Mouse (Mus musculus): ENCODE data around the gene Cpt1b. TPM values are rescaled to one million over a fixed set of nuclear protein-coding genes. Genes with fewer than 3 reads are reported as not detected.

The Cpt1b gene
- polyA plus RNA-seq, 1 experiment from 2014 or later, result 0.97 TPM

- no peaks in the 10 kb centered on the region for H3K9me3 ChIP-seq (ENCODE audit: control insufficient read depth, low read length)
- no peak overlapping the region for H3K9ac ChIP-seq (replicated peaks; ENCODE audit: low read length)
- H3K27ac ChIP-seq (replicated peaks; ENCODE audit: low read depth, low read length), result no peak overlapping the region
- no peaks in the 10 kb centered on the region for H3K27me3 ChIP-seq (ENCODE audit: control insufficient read depth, insufficient read depth, low read length)
- no peaks in the 10 kb centered on the region for H3K4me1 ChIP-seq (ENCODE audit: control insufficient read depth, insufficient read depth, low read length)
- 54% methylated on average over 12 of the region's 12 CpGs for WGBS
- ATAC-seq (ENCODE audit: low FRiP score, low TSS enrichment) (no peak), DNase-seq (no peak)
- no peaks in the 10 kb centered on the region for H3K36me3 ChIP-seq (ENCODE audit: control insufficient read depth, insufficient read depth, low read length)
- H3K4me2 ChIP-seq (ENCODE audit: low read length), result no peak overlapping the region
- H3K4me3 ChIP-seq (replicated peaks; ENCODE audit: low read depth, low read length), result no peak overlapping the region
Observed at GRCm38 (mm10) chr15:89387127-89387526, 38.5 kb downstream of the Cpt1b start.

GRCm38 (mm10) chr15:89384617-89385016 is 41.0 kb downstream of the Cpt1b start, which contains the start of gene Klhdc7b:
Klhdc7b (plus strand) TSS chr15:89384917.
- Histone ChIP-seq H3K9me3 (ENCODE audit: control insufficient read depth, low read length) (no peaks in the 10 kb centered on the region), H3K9ac (replicated peaks; ENCODE audit: low read length) (no peak within 1 kb of the TSS), H3K36me3 (ENCODE audit: control insufficient read depth, insufficient read depth, low read length) (no peaks in the 10 kb centered on the region), H3K4me3 (replicated peaks; ENCODE audit: low read depth, low read length) (no peak within 1 kb of the TSS), H3K27ac (replicated peaks; ENCODE audit: low read depth, low read length) (no peak within 1 kb of the TSS), H3K27me3 (ENCODE audit: control insufficient read depth, insufficient read depth, low read length) (peaks cover 5% of the 10 kb centered on the region), H3K4me2 (ENCODE audit: low read length) (no peak within 1 kb of the TSS), H3K4me1 (ENCODE audit: control insufficient read depth, insufficient read depth, low read length) (no peaks in the 10 kb centered on the region)
- ATAC-seq (ENCODE audit: low FRiP score, low TSS enrichment), result no peak
- DNase-seq, result no peak
- 85% methylated on average over 7 of the region's 7 CpGs for WGBS

GRCm38 (mm10) chr15:89379429-89379828 is 46.2 kb downstream of the Cpt1b start:
- Histone ChIP-seq H3K9ac (replicated peaks; ENCODE audit: low read length) (peak overlapping the region; percentile 48; the same call in 1 of the 2 replicates), H3K27me3 (ENCODE audit: control insufficient read depth, insufficient read depth, low read length) (peaks cover 42% of the 10 kb centered on the region), H3K4me2 (ENCODE audit: low read length) (peak overlapping the region; percentile 59), H3K27ac (replicated peaks; ENCODE audit: low read depth, low read length) (no peak overlapping the region), H3K36me3 (ENCODE audit: control insufficient read depth, insufficient read depth, low read length) (no peaks in the 10 kb centered on the region), H3K9me3 (ENCODE audit: control insufficient read depth, low read length) (no peaks in the 10 kb centered on the region), H3K4me1 (ENCODE audit: control insufficient read depth, insufficient read depth, low read length) (peaks cover 10% of the 10 kb centered on the region), H3K4me3 (replicated peaks; ENCODE audit: low read depth, low read length) (peak overlapping the region; percentile 34; the same call in 1 of the 2 replicates)
- no peak for ATAC-seq (ENCODE audit: low FRiP score, low TSS enrichment)
- 12% methylated on average over 10 of the region's 10 CpGs for WGBS
- no peak for DNase-seq

- DNase-seq (peak; percentile 43), ATAC-seq (ENCODE audit: low FRiP score, low TSS enrichment) (no peak)
- Histone ChIP-seq H3K36me3 (ENCODE audit: control insufficient read depth, insufficient read depth, low read length) (no peaks in the 10 kb centered on the region), H3K4me1 (ENCODE audit: control insufficient read depth, insufficient read depth, low read length) (peaks cover 13% of the 10 kb centered on the region), H3K27ac (replicated peaks; ENCODE audit: low read depth, low read length) (no peak within 1 kb of the TSS), H3K4me2 (ENCODE audit: low read length) (peak within 1 kb of the TSS; percentile 59), H3K27me3 (ENCODE audit: control insufficient read depth, insufficient read depth, low read length) (peaks cover 42% of the 10 kb centered on the region), H3K9me3 (ENCODE audit: control insufficient read depth, low read length) (no peaks in the 10 kb centered on the region), H3K4me3 (replicated peaks; ENCODE audit: low read depth, low read length) (peak within 1 kb of the TSS; percentile 34), H3K9ac (replicated peaks; ENCODE audit: low read length) (peak within 1 kb of the TSS; percentile 48)
- under 1% methylated on average over 33 of the region's 33 CpGs for WGBS
Observed at GRCm38 (mm10) chr15:89378831-89379401, 46.7 kb downstream of the Cpt1b start, which contains the start of gene Odf3b. Odf3b (minus strand) TSS chr15:89379282.

- H3K27me3 ChIP-seq (ENCODE audit: control insufficient read depth, insufficient read depth, low read length), result peaks cover 42% of the 10 kb centered on the region
- no peaks in the 10 kb centered on the region for H3K9me3 ChIP-seq (ENCODE audit: control insufficient read depth, low read length)
- peak overlapping the region; percentile 34 for H3K4me3 ChIP-seq (replicated peaks; ENCODE audit: low read depth, low read length)
- no peak for ATAC-seq (ENCODE audit: low FRiP score, low TSS enrichment)
- H3K27ac ChIP-seq (replicated peaks; ENCODE audit: low read depth, low read length), result no peak overlapping the region
- H3K36me3 ChIP-seq (ENCODE audit: control insufficient read depth, insufficient read depth, low read length), result no peaks in the 10 kb centered on the region
- peak; percentile 29 for DNase-seq
- peaks cover 13% of the 10 kb centered on the region for H3K4me1 ChIP-seq (ENCODE audit: control insufficient read depth, insufficient read depth, low read length)
- H3K4me2 ChIP-seq (ENCODE audit: low read length), result peak overlapping the region; percentile 59
- 13% methylated on average over 46 of the region's 46 CpGs for WGBS
- H3K9ac ChIP-seq (replicated peaks; ENCODE audit: low read length), result peak overlapping the region; percentile 48
Observed at GRCm38 (mm10) chr15:89377938-89378828, 47.5 kb downstream of the Cpt1b start.

- no peaks in the 10 kb centered on the region for H3K9me3 ChIP-seq (ENCODE audit: control insufficient read depth, low read length)
- H3K4me1 ChIP-seq (ENCODE audit: control insufficient read depth, insufficient read depth, low read length), result peaks cover 19% of the 10 kb centered on the region
- DNase-seq, result no peak
- no peak overlapping the region for H3K27ac ChIP-seq (replicated peaks; ENCODE audit: low read depth, low read length)
- ATAC-seq (ENCODE audit: low FRiP score, low TSS enrichment), result no peak
- no peak overlapping the region for H3K4me3 ChIP-seq (replicated peaks; ENCODE audit: low read depth, low read length)
- H3K4me2 ChIP-seq (ENCODE audit: low read length), result no peak overlapping the region
- no peak overlapping the region for H3K9ac ChIP-seq (replicated peaks; ENCODE audit: low read length)
- WGBS, result 6% methylated on average over 18 of the region's 18 CpGs
- peaks cover 4% of the 10 kb centered on the region for H3K36me3 ChIP-seq (ENCODE audit: control insufficient read depth, insufficient read depth, low read length)
- peaks cover 42% of the 10 kb centered on the region for H3K27me3 ChIP-seq (ENCODE audit: control insufficient read depth, insufficient read depth, low read length)
Observed at GRCm38 (mm10) chr15:89377362-89377761, 48.3 kb downstream of the Cpt1b start.

GRCm38 (mm10) chr15:89376957-89377356 is 48.7 kb downstream of the Cpt1b start, which contains the start of gene Tymp:
Tymp (minus strand) TSS chr15:89377039.
- Histone ChIP-seq H3K4me1 (ENCODE audit: control insufficient read depth, insufficient read depth, low read length) (peaks cover 19% of the 10 kb centered on the region), H3K27me3 (ENCODE audit: control insufficient read depth, insufficient read depth, low read length) (peaks cover 42% of the 10 kb centered on the region), H3K4me3 (replicated peaks; ENCODE audit: low read depth, low read length) (no peak within 1 kb of the TSS), H3K9me3 (ENCODE audit: control insufficient read depth, low read length) (no peaks in the 10 kb centered on the region), H3K4me2 (ENCODE audit: low read length) (no peak within 1 kb of the TSS), H3K9ac (replicated peaks; ENCODE audit: low read length) (no peak within 1 kb of the TSS), H3K27ac (replicated peaks; ENCODE audit: low read depth, low read length) (no peak within 1 kb of the TSS), H3K36me3 (ENCODE audit: control insufficient read depth, insufficient read depth, low read length) (peaks cover 8% of the 10 kb centered on the region)
- 24% methylated on average over 16 of the region's 16 CpGs for WGBS
- ATAC-seq (ENCODE audit: low FRiP score, low TSS enrichment), result no peak
- DNase-seq, result no peak

GRCm38 (mm10) chr15:89376040-89376439 is 49.6 kb downstream of the Cpt1b start:
- H3K4me1 ChIP-seq (ENCODE audit: control insufficient read depth, insufficient read depth, low read length), result peaks cover 19% of the 10 kb centered on the region

More at GRCm38 (mm10) chr15:89376040-89376439, 49.6 kb downstream of the Cpt1b start:
- Histone ChIP-seq H3K4me2 (ENCODE audit: low read length) (no peak overlapping the region), H3K9ac (replicated peaks; ENCODE audit: low read length) (no peak overlapping the region), H3K9me3 (ENCODE audit: control insufficient read depth, low read length) (no peaks in the 10 kb centered on the region), H3K27me3 (ENCODE audit: control insufficient read depth, insufficient read depth, low read length) (peaks cover 42% of the 10 kb centered on the region), H3K4me3 (replicated peaks; ENCODE audit: low read depth, low read length) (no peak overlapping the region), H3K27ac (replicated peaks; ENCODE audit: low read depth, low read length) (no peak overlapping the region), H3K36me3 (ENCODE audit: control insufficient read depth, insufficient read depth, low read length) (peaks cover 17% of the 10 kb centered on the region)
- DNase-seq (no peak), ATAC-seq (ENCODE audit: low FRiP score, low TSS enrichment) (no peak)
- WGBS, result 78% methylated on average over 7 of the region's 7 CpGs

Data from midbrain, embryonic 14.5 days (tissue).